Comparison of ENCODE assay signal across 9 mouse cellular contexts in genomic region chr11:97338302-97338976, GRCm38 (mm10). TPM values are rescaled to one million over a fixed set of nuclear protein-coding genes. Genes with fewer than 3 reads are reported as not detected.
DNase-seq lines count a peak whose midpoint lies in the region; ATAC-seq lines count a peak whose summit lies in the region.
"Had no signal": no experiment of that assay in that cellular context is flagged by ENCODE, and none has a peak within 500 bp of the region (broad histone marks: within the 10 kb centered on the region; RNA-seq: fewer than 3 reads in every experiment).

No protein-coding gene starts in this region.

- 45% methylated on average over 21 of the region's 21 CpGs for WGBS in hindbrain, embryonic 15.5 days

- H3K4me2 ChIP-seq in hindbrain, embryonic 15.5 days = peak overlapping the region; percentile 31

- peak overlapping the region; percentile 51 for H3K27ac ChIP-seq in hindbrain, embryonic 15.5 days (replicated peaks)

- peak; percentile 54; the same call in 1 of the 2 replicates for ATAC-seq in hindbrain, embryonic 15.5 days (ENCODE audit: low FRiP score, low read depth)
- ATAC-seq in inflammation-experienced regulatory T-cells, adult 6 months = no peak
- ATAC-seq in megakaryocyte progenitor cell, adult 5-6 weeks (replicated peaks; ENCODE audit: poor library complexity) = no peak

- H3K27me3 ChIP-seq in hindbrain, embryonic 15.5 days = no peaks in the 10 kb centered on the region

- no peak overlapping the region for H3K4me3 ChIP-seq in hindbrain, embryonic 15.5 days

- no peak overlapping the region for H3K9ac ChIP-seq in hindbrain, embryonic 15.5 days

- DNase-seq in heart, adult 11 months = peak; percentile 94
- DNase-seq in heart, postnatal 25 days (ENCODE audit: low spot score) = no peak
- peak; percentile 68 for DNase-seq in ZHBTc4 (ENCODE audit: low read depth, low spot score)
- DNase-seq in lung, postnatal 4 days = peak; percentile 35 to 73
- DNase-seq in left cerebral cortex, postnatal 36 days (ENCODE audit: low spot score in 2 of 2) = no peak

- no peaks in the 10 kb centered on the region for H3K36me3 ChIP-seq in hindbrain, embryonic 15.5 days

- H3K4me1 ChIP-seq in hindbrain, embryonic 15.5 days (replicated peaks) = peaks cover 10% of the 10 kb centered on the region

- no peaks in the 10 kb centered on the region for H3K9me3 ChIP-seq in hindbrain, embryonic 15.5 days

- intact Hi-C loops in heart, postnatal 25 days (cut with DNase I) = no loop called here
- intact Hi-C loops in left cerebral cortex, postnatal 36 days (cut with DNase I) = loop anchor here (10.0 kb wide), 1 partner anchor 274 kb away; no protein-coding TSS in a partner anchor

RNA-seq across cellular contexts. Expression of gene Gpr179, which starts 13.4 kb away (rescaled TPM):
- under 1 TPM; 0.05 to 0.06 TPM for total RNA-seq in heart, postnatal 25 days (2021)
- 0.12 and 0.30 TPM in 2 replicates for polyA plus RNA-seq in hindbrain, embryonic 15.5 days (2015; fragmentation: Nextera tagmentation; extraction: Ambion mirVana)
- total RNA-seq in left cerebral cortex, postnatal 36 days (2021) = under 1 TPM; 0.39 to 0.52 TPM
- polyA plus RNA-seq in inflammation-experienced regulatory T-cells, adult 6 months (2017; shearing (Covaris generic)) = under 1 TPM; 0.18 to 0.37 (median 0.27) TPM
- 0.02 and 0.05 TPM in 2 replicates for total RNA-seq in megakaryocyte progenitor cell, adult 5-6 weeks (2015)
- 0.10 TPM in 1 of 2 replicates, not detected in the other for total RNA-seq in megakaryocyte progenitor cell, adult 5-6 weeks (2017)
- polyA plus RNA-seq: liver, embryonic 16.5 days had no signal

RNA-seq across cellular contexts. Expression of gene Mrpl45, which starts 22.9 kb away (rescaled TPM):
- 10 to 100 TPM; 57.8 to 60.6 TPM for total RNA-seq in heart, postnatal 25 days (2021)
- 36.8 and 38.2 TPM in 2 replicates for polyA plus RNA-seq in hindbrain, embryonic 15.5 days (2015; fragmentation: Nextera tagmentation; extraction: Ambion mirVana)
- 10 to 100 TPM; 23.3 to 30.2 TPM for total RNA-seq in left cerebral cortex, postnatal 36 days (2021)
- polyA plus RNA-seq in inflammation-experienced regulatory T-cells, adult 6 months (2017; shearing (Covaris generic)) = 10 to 100 TPM; 39.1 to 45.1 (median 39.1) TPM
- 34.7 and 43.6 TPM in 2 replicates for total RNA-seq in megakaryocyte progenitor cell, adult 5-6 weeks (2015)
- total RNA-seq in megakaryocyte progenitor cell, adult 5-6 weeks (2017) = 22.4 and 23.1 TPM in 2 replicates

RNA-seq across cellular contexts. Expression of gene Socs7, which starts 23.9 kb away (rescaled TPM):
- 10 to 100 TPM; 17.9 to 19.9 TPM for total RNA-seq in heart, postnatal 25 days (2021)
- 9.0 and 9.5 TPM in 2 replicates for polyA plus RNA-seq in hindbrain, embryonic 15.5 days (2015; fragmentation: Nextera tagmentation; extraction: Ambion mirVana)
- total RNA-seq in left cerebral cortex, postnatal 36 days (2021) = 10 to 100 TPM; 78.0 to 87.2 TPM
- 1 to 10 TPM; 5.9 to 8.5 (median 7.9) TPM for polyA plus RNA-seq in inflammation-experienced regulatory T-cells, adult 6 months (2017; shearing (Covaris generic))
- 5.3 and 7.2 TPM in 2 replicates for total RNA-seq in megakaryocyte progenitor cell, adult 5-6 weeks (2015)
- 10.2 and 11.0 TPM in 2 replicates for total RNA-seq in megakaryocyte progenitor cell, adult 5-6 weeks (2017)

RNA-seq across cellular contexts. Expression of gene Npepps, which starts 58.0 kb away (rescaled TPM):
- 10 to 100 TPM; 75.6 to 79.8 TPM for total RNA-seq in heart, postnatal 25 days (2021)
- polyA plus RNA-seq in hindbrain, embryonic 15.5 days (2015; fragmentation: Nextera tagmentation; extraction: Ambion mirVana) = 131 and 142 TPM in 2 replicates
- total RNA-seq in left cerebral cortex, postnatal 36 days (2021) = 100 to 1,000 TPM; 122 to 156 TPM
- 10 to 100 TPM; 23.4 to 47.0 (median 45.1) TPM for polyA plus RNA-seq in inflammation-experienced regulatory T-cells, adult 6 months (2017; shearing (Covaris generic))
- total RNA-seq in megakaryocyte progenitor cell, adult 5-6 weeks (2015) = 38.7 TPM in 2 replicates
- 24.6 and 27.9 TPM in 2 replicates for total RNA-seq in megakaryocyte progenitor cell, adult 5-6 weeks (2017)

Comparison
In these comparisons a context has a peak if more than half of its experiments do, and no peak if none do; other contexts are left out.
1. DNase-seq: peak in heart, adult 11 months (single experiment), ZHBTc4 (single experiment) and lung, postnatal 4 days (2 of 2); none in heart, postnatal 25 days (single experiment) and left cerebral cortex, postnatal 36 days (0 of 2).